Mouse (Mus musculus) layer of hippocampus, postnatal 25 days (tissue): ENCODE data around the gene Socs3. TPM values are rescaled to one million over a fixed set of nuclear protein-coding genes. Genes with fewer than 3 reads are reported as not detected.
A peak's percentile ranks its signal among the peaks of the same experiment; 100 is the strongest.

Source experiments
- DNase-seq, 2 experiments: peaks; one replicate each; pipeline ENCODE4 v3.0.0; 2022; ENCODE audit warnings: mixed read lengths in 2 of 2, low spot score in 1 of 2; ENCODE audit errors: extremely low spot score in 1 of 2
- total RNA-seq, 2 experiments: library from RNA; stranded (reverse); gene quantifications; 2 replicates each; pipeline ENCODE4 v1.2.3; 2021

Gene Socs3
- 1 to 10 TPM; 1.3 to 1.8 TPM for total RNA-seq

DNA sequence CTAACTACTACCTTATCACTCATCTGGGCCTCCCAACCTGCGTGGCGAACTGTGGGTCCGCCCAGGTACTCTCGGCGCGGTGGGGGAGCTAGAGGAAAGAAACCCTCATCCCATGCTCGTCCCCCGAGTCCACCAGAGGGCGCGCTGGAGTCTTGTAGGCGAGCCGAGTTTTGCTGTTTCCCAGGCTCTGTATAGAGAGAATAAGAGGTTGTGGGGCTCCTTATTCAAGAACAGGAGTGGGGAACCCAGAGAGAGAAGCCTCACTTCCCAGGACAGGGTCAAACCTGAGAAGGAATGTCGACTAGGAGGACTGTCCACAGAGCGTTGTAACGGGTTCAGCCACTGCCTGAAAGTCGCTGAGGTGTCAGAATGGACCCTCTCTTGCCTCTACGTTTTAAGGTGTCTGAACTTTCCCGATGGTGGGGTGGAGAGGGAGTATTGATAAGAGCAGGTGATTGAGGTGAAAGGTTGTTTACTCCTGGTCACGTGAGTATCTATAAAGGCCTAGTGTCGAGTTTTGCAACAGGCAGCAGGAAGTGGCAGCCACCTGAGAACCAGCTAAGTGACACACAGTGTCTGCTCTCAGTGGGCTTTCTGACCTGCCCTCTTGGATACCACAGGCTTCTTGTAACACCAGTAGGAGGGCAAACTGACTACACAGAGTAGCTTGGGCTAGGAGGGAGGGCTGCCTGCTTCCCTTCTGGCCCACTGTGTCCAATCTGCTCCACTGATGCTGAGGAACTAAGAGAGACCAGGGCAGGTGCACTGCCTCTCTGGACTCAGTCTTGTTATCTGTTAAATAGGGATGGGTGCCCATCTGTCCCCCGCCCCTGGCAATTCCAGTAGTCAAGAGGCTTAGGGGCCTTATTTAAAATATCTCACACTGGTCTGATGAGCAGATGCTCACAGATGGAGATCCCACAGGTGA lies at the start of gene Socs3:
Socs3 (minus strand) TSS at position 103 of the 928 bp plus-strand sequence.
- DNase-seq = peak; percentile 91 to 100

GRCm38 (mm10) chr11:118018328-118018727 lies 48.5 kb upstream of the Socs3 start:
- DNase-seq = no peak

DNA sequence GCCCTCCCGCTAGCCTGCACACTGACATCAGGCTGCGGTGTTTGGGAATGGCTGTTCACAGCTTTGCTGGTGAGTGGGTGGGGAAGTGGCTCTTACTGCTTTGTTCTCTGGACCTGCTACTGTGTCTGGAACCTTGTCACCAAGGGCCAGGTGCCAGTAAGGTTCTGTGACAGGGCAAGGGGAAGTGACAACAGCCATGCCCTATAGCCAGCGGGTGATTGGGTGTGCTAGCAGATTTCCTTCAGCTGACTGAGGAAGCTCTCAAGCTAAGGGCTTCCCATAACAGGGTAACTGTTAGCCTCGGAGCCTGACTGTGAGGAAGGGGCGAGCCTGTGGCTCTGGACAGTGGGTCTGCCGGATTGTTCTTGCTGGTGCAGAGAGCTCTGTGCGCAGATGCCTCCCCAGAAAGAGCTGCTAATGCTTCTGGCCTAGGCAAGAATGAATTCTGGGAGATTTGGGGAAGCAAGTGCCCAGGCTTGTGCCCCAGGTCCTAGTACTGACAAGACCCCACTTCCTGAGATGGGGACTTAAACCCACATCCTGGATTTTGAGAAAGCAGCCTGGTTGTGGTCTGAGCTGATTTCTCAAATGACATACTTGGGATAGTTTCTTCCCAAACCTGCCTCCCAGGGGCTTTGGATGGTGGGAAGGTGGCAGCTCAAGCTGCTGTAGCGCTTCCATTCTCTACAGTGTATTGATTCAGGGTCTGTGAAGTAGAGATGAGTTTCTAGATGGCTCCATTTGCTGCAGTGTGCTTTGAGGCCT lies 45.7 kb upstream of the Socs3 start:
- DNase-seq = no peak

- DNase-seq = no peak
These were observed 44.6 kb upstream of the Socs3 start for GRCm38 (mm10) chr11:118014391-118014995.

DNA sequence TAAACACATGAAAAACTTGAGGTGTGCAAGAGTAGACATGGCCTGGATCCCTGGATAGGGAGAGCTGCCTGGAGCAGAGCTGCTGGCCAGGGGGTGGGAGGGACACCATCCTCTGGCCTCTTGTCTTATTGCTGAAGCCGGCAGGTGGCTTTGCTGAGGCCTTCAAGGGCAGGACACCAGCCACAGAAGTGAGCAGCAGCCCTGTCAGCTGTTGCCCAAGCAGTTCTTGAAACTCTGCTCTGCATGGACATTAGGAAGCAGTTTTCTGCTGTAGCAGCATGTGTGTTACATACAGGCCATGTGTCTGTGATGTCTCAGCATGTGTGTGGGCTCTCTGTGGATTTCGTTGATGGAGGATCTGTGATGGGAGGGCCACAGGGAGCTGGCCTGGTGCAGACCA lies 43.5 kb upstream of the Socs3 start:
- DNase-seq = no peak

DNA sequence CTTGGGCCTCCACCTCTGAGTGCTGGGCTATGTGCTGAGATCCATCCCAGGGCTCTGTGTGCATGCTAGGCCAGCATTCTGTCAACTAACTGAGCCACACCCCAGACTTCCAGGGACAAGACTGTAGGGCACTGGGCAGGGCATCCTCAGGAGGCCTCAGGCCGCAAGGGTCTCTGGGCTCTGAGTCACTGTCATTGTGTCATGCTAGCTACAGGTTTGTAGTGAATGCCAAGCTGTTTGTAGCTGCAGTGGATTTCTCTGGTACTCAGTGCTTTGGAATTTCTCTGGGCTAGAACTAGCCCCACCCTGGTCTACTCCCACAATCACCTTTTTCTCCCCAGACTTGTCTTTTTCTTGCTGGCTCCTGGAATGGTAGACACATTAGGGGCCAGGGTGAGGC lies 42.7 kb upstream of the Socs3 start:
- DNase-seq = no peak

- DNase-seq = no peak
These were observed 40.2 kb upstream of the Socs3 start for GRCm38 (mm10) chr11:118009865-118010571.

GRCm38 (mm10) chr11:118008843-118009242 lies 39.0 kb upstream of the Socs3 start:
- DNase-seq = no peak

- DNase-seq = no peak
These were observed 38.4 kb upstream of the Socs3 start for GRCm38 (mm10) chr11:118008144-118008805.

DNA sequence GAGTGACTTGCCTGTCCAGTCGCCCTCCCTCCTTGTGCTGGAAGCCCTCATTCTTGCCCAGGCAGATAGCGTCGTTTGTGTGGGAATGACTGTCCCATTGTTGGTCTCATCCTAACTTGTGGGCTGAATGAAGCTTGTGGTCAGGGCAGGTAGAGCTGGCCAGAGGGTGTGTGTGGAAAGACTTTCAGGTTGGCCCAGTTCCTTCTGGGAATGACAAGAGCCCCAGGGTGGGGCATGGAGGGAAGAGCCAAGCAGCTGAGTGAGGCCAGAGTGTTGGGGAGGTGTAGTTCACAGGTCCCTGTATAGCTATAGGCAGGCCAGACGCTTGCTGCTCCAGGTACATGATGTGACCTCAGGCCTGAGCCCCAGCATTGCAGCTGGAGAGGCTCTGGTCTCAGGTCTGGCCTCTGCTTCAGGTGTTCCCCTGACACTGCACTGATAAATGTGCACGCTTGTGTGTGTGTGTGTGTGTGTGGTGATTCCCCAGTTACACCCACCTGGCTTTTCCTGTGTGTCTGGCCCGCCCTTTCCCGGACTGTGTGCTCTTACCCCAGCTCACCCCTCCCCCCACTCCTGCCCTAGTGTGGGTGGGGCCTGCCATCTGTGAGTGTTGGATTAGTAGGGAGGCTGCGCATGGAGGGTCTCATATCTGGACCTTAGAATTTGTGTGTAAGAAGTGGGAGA lies 37.8 kb upstream of the Socs3 start:
- DNase-seq = no peak

DNA sequence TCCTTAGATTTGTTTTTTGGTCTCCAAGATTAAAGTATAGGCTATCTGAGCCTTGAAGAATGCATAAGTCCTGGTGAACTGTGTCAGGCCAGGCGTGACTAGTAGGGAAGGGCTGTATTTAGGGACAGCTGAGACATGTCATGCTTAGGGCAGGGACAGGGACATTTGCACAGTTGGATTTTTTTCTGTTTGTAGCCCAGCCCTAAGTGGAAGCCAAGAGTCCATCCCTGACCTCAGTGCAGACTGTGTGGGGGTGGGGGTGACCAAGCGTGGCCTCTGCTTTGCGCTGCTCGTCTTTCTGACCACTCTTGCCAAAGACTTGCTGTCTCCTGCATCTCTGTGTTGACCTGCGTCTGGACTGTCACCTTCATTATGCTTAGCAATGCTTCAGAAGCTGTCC lies 34.4 kb upstream of the Socs3 start:
- DNase-seq = no peak

- no peak for DNase-seq
These were observed 33.9 kb upstream of the Socs3 start for GRCm38 (mm10) chr11:118003718-118004117.

DNA sequence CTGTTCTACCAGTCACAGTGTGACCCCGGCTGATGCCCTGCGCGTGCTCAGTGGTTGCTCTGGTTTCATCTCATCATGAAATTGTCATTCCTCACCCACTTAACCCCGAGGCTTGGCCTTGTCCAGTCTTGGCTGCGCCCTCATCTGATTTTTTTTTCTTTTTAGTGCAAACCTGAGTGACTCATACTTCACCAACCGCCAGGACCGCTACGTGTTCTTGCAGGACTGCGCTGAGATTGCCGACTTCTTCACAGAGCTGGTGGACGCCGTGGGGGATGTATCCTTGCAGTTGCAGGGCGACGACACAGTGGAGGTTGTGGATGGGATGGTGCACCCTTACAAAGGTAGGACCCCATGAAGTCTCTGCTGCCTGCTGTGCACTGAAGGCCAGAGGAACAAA lies 33.3 kb upstream of the Socs3 start:
- no peak for DNase-seq

- DNase-seq = no peak
These were observed 30.8 kb upstream of the Socs3 start for GRCm38 (mm10) chr11:118000565-118001215.

- DNase-seq = no peak
These were observed 30.2 kb upstream of the Socs3 start for GRCm38 (mm10) chr11:118000083-118000482.

GRCm38 (mm10) chr11:117999260-117999934 lies 29.6 kb upstream of the Socs3 start:
- no peak for DNase-seq

DNA sequence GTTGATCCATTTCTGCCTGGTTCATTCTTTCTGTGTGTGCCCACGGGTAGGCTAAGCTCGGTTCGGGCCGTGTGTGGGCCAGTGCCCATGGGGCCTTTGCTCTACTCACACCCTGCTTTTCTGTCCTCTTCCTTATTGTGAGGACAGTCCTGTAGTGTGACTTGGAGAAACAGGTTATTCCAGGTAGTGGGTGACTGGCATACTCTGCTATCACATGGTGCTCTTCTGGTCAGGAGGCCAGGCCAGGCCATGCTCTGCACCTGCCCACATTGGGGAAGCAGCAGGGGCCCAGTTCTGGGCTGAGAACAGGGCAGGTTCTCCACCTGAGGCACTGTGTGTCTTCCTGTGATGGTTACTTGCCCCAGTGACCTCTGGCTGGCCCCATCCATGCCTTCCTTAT lies 28.5 kb upstream of the Socs3 start:
- no peak for DNase-seq

- no peak for DNase-seq
These were observed 27.2 kb upstream of the Socs3 start for GRCm38 (mm10) chr11:117997085-117997484.
